Mouse (Mus musculus): ENCODE measurements around the gene Sh2b2. TPM values are rescaled to one million over a fixed set of nuclear protein-coding genes. Genes with fewer than 3 reads are reported as not detected.

Gene Sh2b2
- polyA plus RNA-seq, 1 experiment from 2014 or later, result 3.1 TPM

- peaks cover 7% of the 10 kb centered on the region for H3K4me1 ChIP-seq (replicated peaks; ENCODE audit: control insufficient read depth, insufficient read depth, low read length)
- peaks cover 69% of the 10 kb centered on the region for H3K36me3 ChIP-seq (ENCODE audit: control insufficient read depth, insufficient read depth, low read length)
- DNase-seq (ENCODE audit: low spot score), result no peak
- 87% methylated on average over 43 of the region's 43 CpGs for WGBS
- H3K27ac ChIP-seq (ENCODE audit: low read depth), result no peak overlapping the region
- no peak overlapping the region for H3K4me3 ChIP-seq (ENCODE audit: low read depth, low read length)
- no peak for ATAC-seq (replicated peaks; ENCODE audit: low FRiP score, low TSS enrichment, low read depth)
- no peaks in the 10 kb centered on the region for H3K27me3 ChIP-seq (replicated peaks; ENCODE audit: control insufficient read depth, insufficient read depth, low read length)
- H3K9ac ChIP-seq (ENCODE audit: low read length), result no peak overlapping the region
- no peaks in the 10 kb centered on the region for H3K9me3 ChIP-seq (ENCODE audit: control insufficient read depth, low read length)
- no peak overlapping the region for H3K4me2 ChIP-seq (ENCODE audit: low read length)
Observed at GRCm38 (mm10) chr5:136274739-136275138, 28.4 kb upstream of the Sh2b2 start.

DNA sequence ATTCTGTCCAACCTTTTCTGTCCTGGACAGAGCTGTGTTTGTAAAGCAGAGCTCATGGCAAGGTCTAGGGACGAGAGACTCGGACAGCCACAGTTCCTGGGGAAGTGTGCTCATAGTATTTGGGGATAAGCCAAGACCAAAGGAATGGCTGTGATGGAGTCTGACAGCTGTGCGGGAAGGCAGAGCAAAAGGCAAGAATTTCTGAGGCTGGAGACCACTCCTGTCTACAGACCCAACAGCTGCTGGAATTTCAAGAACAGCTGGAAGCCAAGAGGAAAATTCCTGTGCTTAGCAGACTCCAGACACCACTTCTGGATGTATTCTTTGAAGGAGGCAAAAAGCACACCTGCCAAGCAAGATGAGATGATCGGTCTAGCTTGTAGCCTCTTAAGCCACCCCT is 23.6 kb upstream of the Sh2b2 start:
- Histone ChIP-seq H3K36me3 (ENCODE audit: control insufficient read depth, insufficient read depth, low read length) (peaks cover 21% of the 10 kb centered on the region), H3K9ac (ENCODE audit: low read length) (no peak overlapping the region), H3K4me3 (ENCODE audit: low read depth, low read length) (no peak overlapping the region), H3K4me2 (ENCODE audit: low read length) (no peak overlapping the region), H3K27ac (ENCODE audit: low read depth) (no peak overlapping the region), H3K4me1 (replicated peaks; ENCODE audit: control insufficient read depth, insufficient read depth, low read length) (peaks cover 10% of the 10 kb centered on the region), H3K27me3 (replicated peaks; ENCODE audit: control insufficient read depth, insufficient read depth, low read length) (no peaks in the 10 kb centered on the region), H3K9me3 (ENCODE audit: control insufficient read depth, low read length) (no peaks in the 10 kb centered on the region)
- DNase-seq (ENCODE audit: low spot score), result no peak
- no peak for ATAC-seq (replicated peaks; ENCODE audit: low FRiP score, low TSS enrichment, low read depth)
- 55% methylated on average over 4 of the region's 4 CpGs for WGBS

- no peaks in the 10 kb centered on the region for H3K27me3 ChIP-seq (replicated peaks; ENCODE audit: control insufficient read depth, insufficient read depth, low read length)
- WGBS, result 79% methylated on average over 7 of the region's 7 CpGs
- peaks cover 13% of the 10 kb centered on the region for H3K4me1 ChIP-seq (replicated peaks; ENCODE audit: control insufficient read depth, insufficient read depth, low read length)
- no peaks in the 10 kb centered on the region for H3K36me3 ChIP-seq (ENCODE audit: control insufficient read depth, insufficient read depth, low read length)
- ATAC-seq (replicated peaks; ENCODE audit: low FRiP score, low TSS enrichment, low read depth) (no peak), DNase-seq (ENCODE audit: low spot score) (no peak)
- no peaks in the 10 kb centered on the region for H3K9me3 ChIP-seq (ENCODE audit: control insufficient read depth, low read length)
- no peak overlapping the region for H3K9ac ChIP-seq (ENCODE audit: low read length)
- H3K27ac ChIP-seq (ENCODE audit: low read depth), result no peak overlapping the region
- H3K4me2 ChIP-seq (ENCODE audit: low read length), result no peak overlapping the region
- H3K4me3 ChIP-seq (ENCODE audit: low read depth, low read length), result no peak overlapping the region
Observed at GRCm38 (mm10) chr5:136266077-136266476, 19.7 kb upstream of the Sh2b2 start.

DNA sequence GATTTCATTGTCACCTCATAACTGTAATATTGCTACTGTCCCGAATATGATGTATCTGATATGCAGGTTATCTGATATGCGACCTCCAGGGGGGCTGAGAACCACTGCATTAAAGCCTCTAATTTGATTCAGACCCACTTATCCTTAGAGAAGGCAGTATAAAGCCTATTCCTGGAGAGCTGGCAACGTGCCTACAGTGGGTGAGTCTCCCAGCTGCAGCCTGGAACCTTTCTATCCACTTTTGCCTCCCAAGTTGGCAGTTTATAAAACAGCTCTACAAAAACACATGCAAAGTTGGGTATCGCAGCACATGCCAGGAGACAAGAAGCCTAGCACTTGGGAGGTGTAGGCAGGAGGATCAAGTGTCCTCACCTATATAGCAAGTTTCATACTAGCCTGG is 17.0 kb upstream of the Sh2b2 start:
- DNase-seq (ENCODE audit: low spot score) (no peak), ATAC-seq (replicated peaks; ENCODE audit: low FRiP score, low TSS enrichment, low read depth) (no peak)
- 76% methylated on average over 4 of the region's 4 CpGs for WGBS
- Histone ChIP-seq H3K4me2 (ENCODE audit: low read length) (no peak overlapping the region), H3K9me3 (ENCODE audit: control insufficient read depth, low read length) (no peaks in the 10 kb centered on the region), H3K4me1 (replicated peaks; ENCODE audit: control insufficient read depth, insufficient read depth, low read length) (peaks cover 6% of the 10 kb centered on the region; the same call in 1 of the 2 replicates), H3K27me3 (replicated peaks; ENCODE audit: control insufficient read depth, insufficient read depth, low read length) (no peaks in the 10 kb centered on the region), H3K36me3 (ENCODE audit: control insufficient read depth, insufficient read depth, low read length) (no peaks in the 10 kb centered on the region), H3K4me3 (ENCODE audit: low read depth, low read length) (no peak overlapping the region), H3K9ac (ENCODE audit: low read length) (no peak overlapping the region), H3K27ac (ENCODE audit: low read depth) (no peak overlapping the region)

DNA sequence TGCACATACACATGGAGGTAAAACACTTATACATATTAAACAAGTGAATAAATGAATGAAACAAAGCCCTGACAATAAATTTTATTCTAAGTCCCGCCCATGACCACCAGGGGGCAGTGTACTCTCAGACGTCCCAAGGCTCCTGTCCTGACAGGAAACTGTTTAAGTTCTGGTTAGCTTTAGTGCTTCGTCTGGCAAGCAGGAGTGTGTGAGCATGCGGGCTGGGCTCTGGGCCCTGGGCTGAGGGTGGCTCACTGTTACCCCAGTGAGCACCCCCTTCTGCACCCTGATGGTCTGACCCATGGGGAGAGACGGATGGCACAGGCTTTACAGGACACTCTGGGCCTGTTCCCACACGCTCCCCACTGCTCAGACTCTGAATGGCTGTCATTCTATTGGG is 12.6 kb upstream of the Sh2b2 start:
- Histone ChIP-seq H3K4me1 (replicated peaks; ENCODE audit: control insufficient read depth, insufficient read depth, low read length) (peaks cover 3% of the 10 kb centered on the region; the same call in 1 of the 2 replicates), H3K9ac (ENCODE audit: low read length) (no peak overlapping the region; the same call in 1 of the 2 replicates), H3K36me3 (ENCODE audit: control insufficient read depth, insufficient read depth, low read length) (peaks cover 9% of the 10 kb centered on the region; the same call in 1 of the 2 replicates), H3K27ac (ENCODE audit: low read depth) (no peak overlapping the region), H3K9me3 (ENCODE audit: control insufficient read depth, low read length) (no peaks in the 10 kb centered on the region), H3K4me3 (ENCODE audit: low read depth, low read length) (no peak overlapping the region), H3K4me2 (ENCODE audit: low read length) (no peak overlapping the region), H3K27me3 (replicated peaks; ENCODE audit: control insufficient read depth, insufficient read depth, low read length) (no peaks in the 10 kb centered on the region)
- 31% methylated on average over 6 of the region's 6 CpGs for WGBS
- ATAC-seq (replicated peaks; ENCODE audit: low FRiP score, low TSS enrichment, low read depth) (no peak; the same call in 1 of the 2 replicates), DNase-seq (ENCODE audit: low spot score) (peak; percentile 91)

GRCm38 (mm10) chr5:136252899-136253298 is 6.5 kb upstream of the Sh2b2 start:
- peak; percentile 90 for DNase-seq (ENCODE audit: low spot score)
- H3K4me2 ChIP-seq (ENCODE audit: low read length), result no peak overlapping the region
- peak; percentile 57; the same call in 1 of the 2 replicates for ATAC-seq (replicated peaks; ENCODE audit: low FRiP score, low TSS enrichment, low read depth)
- no peak overlapping the region for H3K27ac ChIP-seq (ENCODE audit: low read depth)
- H3K9me3 ChIP-seq (ENCODE audit: control insufficient read depth, low read length), result no peaks in the 10 kb centered on the region
- no peak overlapping the region for H3K4me3 ChIP-seq (ENCODE audit: low read depth, low read length)
- H3K4me1 ChIP-seq (replicated peaks; ENCODE audit: control insufficient read depth, insufficient read depth, low read length), result no peaks in the 10 kb centered on the region
- 15% methylated on average over 17 of the region's 17 CpGs for WGBS
- no peak overlapping the region for H3K9ac ChIP-seq (ENCODE audit: low read length)
- peaks cover 16% of the 10 kb centered on the region; the same call in 1 of the 2 replicates for H3K36me3 ChIP-seq (ENCODE audit: control insufficient read depth, insufficient read depth, low read length)
- no peaks in the 10 kb centered on the region for H3K27me3 ChIP-seq (replicated peaks; ENCODE audit: control insufficient read depth, insufficient read depth, low read length)

GRCm38 (mm10) chr5:136251004-136251403 is 4.6 kb upstream of the Sh2b2 start:
- Histone ChIP-seq H3K9ac (ENCODE audit: low read length) (no peak overlapping the region), H3K36me3 (ENCODE audit: control insufficient read depth, insufficient read depth, low read length) (0 out of 2 replicates have a peak, but pooled peaks cover 7% of the 10 kb centered on the region), H3K27ac (ENCODE audit: low read depth) (no peak overlapping the region), H3K9me3 (ENCODE audit: control insufficient read depth, low read length) (no peaks in the 10 kb centered on the region), H3K27me3 (replicated peaks; ENCODE audit: control insufficient read depth, insufficient read depth, low read length) (no peaks in the 10 kb centered on the region), H3K4me3 (ENCODE audit: low read depth, low read length) (no peak overlapping the region), H3K4me1 (replicated peaks; ENCODE audit: control insufficient read depth, insufficient read depth, low read length) (no peaks in the 10 kb centered on the region), H3K4me2 (ENCODE audit: low read length) (no peak overlapping the region)
- WGBS, result 51% methylated on average over 7 of the region's 7 CpGs
- ATAC-seq (replicated peaks; ENCODE audit: low FRiP score, low TSS enrichment, low read depth), result no peak
- no peak for DNase-seq (ENCODE audit: low spot score)

- no peaks in the 10 kb centered on the region for H3K27me3 ChIP-seq (replicated peaks; ENCODE audit: control insufficient read depth, insufficient read depth, low read length)
- H3K36me3 ChIP-seq (ENCODE audit: control insufficient read depth, insufficient read depth, low read length), result 0 out of 2 replicates have a peak, but pooled peaks cover 7% of the 10 kb centered on the region
- H3K4me3 ChIP-seq (ENCODE audit: low read depth, low read length), result no peak overlapping the region
- no peak overlapping the region for H3K4me2 ChIP-seq (ENCODE audit: low read length)
- WGBS, result 61% methylated on average over 6 of the region's 6 CpGs
- peaks cover 4% of the 10 kb centered on the region; the same call in 1 of the 2 replicates for H3K4me1 ChIP-seq (replicated peaks; ENCODE audit: control insufficient read depth, insufficient read depth, low read length)
- DNase-seq (ENCODE audit: low spot score), result no peak
- H3K9ac ChIP-seq (ENCODE audit: low read length), result no peak overlapping the region
- H3K9me3 ChIP-seq (ENCODE audit: control insufficient read depth, low read length), result no peaks in the 10 kb centered on the region
- ATAC-seq (replicated peaks; ENCODE audit: low FRiP score, low TSS enrichment, low read depth), result no peak
- H3K27ac ChIP-seq (ENCODE audit: low read depth), result no peak overlapping the region
Observed at GRCm38 (mm10) chr5:136248441-136248840, 2.1 kb upstream of the Sh2b2 start.
